Mouse (Mus musculus): Measurements from ENCODE around the gene Dcp1b.

Gene Dcp1b

DNA sequence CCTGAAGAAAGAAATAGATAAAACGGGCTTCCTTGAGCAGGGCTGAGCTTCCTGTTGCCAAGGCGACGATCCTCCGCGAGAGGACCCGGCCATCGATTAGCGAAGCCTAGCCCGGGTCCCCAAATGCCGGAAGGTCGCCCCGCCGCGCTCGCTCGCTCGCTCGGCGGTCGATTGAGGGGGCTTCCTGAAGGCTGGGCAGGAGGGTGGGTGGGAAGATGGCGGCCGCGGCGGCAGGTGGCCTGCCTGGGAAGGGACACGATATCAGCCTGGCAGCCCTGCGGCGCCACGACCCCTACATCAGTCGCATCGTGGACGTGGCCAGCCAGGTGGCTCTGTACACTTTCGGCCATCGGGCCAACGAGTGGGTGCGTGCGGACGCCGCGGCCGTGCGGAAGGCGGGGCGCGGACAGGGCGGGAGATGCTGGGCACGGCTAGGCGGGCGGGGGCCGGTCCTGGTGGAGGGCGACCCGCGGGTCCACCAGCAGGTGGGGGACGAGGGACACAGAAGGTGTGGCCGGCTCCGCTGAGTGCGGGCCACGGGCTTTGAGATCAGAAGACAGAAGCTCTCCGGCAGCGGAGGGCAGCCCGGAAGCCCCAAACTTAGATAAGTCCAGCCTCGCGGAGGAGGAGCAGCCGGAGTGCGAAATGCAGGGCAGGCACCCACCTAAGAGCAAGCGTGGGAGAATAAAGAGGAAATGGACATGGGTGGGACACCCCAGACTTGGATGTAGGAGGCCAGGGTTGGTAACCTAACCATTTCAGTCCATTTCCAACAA lies at the start of gene Dcp1b:
TSS of gene Dcp1b (plus strand) at position 176 of the 776 bp plus-strand sequence.
- DNase-seq: peak; percentile 86

- no peak for DNase-seq
These were observed 48.1 kb upstream of the Dcp1b start for GRCm38 (mm10) chr6:119126991-119127390.

GRCm38 (mm10) chr6:119128076-119128475 lies 47.0 kb upstream of the Dcp1b start:
- DNase-seq: no peak

DNA sequence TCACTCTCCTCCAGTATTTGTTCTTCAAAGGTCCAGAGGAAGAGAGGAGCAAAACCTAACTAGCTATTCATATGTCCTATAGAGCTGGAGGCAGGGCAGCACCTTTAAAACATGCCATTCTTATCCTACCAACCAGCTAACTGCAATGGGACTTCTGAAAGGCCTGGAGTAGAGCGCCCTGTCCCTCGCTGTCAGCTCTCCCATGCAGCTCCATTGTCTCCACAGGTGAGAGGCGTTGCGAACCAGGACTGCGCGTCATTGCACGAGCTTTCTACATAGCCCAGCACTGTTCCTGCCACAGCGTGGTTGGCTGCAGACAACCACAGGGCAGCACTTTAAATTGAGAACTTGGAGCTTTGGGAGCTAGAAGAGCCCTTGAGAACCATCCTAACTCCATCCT lies 46.5 kb upstream of the Dcp1b start:
- no peak for DNase-seq

DNA sequence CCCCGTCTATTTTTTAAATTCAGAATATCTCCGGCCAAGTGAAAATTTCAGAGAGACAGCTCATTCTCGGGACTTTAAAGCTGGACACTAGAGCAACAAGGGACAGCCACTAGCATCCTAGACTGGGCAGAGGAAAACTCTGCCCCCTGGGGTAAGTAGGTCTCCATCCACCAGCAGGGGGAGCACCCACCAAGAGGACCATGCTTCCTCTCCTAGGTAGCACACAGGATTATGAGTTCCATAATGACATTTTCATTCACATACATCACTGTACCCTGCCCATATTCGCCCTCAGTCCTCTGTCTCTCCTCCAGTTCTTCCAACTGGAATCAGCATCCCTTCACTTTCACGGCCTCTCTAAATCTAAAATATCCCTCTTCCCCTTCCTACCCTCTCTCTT lies 45.4 kb upstream of the Dcp1b start:
- peak; percentile 82 for DNase-seq

GRCm38 (mm10) chr6:119132111-119132735 lies 42.8 kb upstream of the Dcp1b start:
- DNase-seq: no peak

DNA sequence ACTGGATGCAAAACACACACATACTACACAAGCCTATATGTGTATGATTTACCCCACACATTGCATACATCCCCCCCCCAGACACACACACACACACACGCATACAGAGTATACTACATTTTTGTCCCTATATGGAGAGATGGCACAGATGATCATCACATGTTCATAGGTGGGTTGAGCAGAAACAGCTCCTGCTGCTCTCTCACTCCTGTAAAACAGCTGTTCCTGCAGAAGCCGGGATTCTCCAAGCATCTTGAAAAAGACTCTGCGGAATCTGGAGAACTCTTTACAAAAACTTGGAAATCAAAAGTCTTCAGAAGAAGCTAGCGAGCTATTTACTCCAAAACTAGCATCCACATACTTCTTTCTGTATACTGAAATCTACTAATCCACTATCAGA lies 42.2 kb upstream of the Dcp1b start:
- DNase-seq: no peak

DNA sequence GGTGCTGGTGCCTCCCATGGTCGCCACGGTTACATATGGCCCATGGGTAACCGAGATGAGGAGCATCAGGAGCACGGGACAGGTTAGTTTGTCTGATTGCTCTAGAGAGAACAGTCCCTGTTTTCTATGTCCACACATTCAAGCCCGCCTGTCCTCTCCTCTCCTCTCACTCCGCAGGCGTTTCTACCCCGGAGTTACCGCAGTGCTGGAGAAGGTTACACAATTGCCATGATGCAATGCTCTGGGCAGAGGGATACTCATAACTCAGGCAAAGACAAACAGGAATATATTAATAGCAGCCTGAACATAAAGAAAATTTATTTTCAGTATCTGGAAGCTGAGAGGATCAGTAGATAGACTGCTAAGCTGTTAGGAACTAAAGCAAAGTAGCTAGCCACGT lies 37.3 kb upstream of the Dcp1b start:
- DNase-seq: peak; percentile 44

- no peak for DNase-seq
These were observed 35.5 kb upstream of the Dcp1b start for GRCm38 (mm10) chr6:119139561-119139960.

- no peak for DNase-seq
These were observed 29.9 kb upstream of the Dcp1b start for GRCm38 (mm10) chr6:119145109-119145508.

GRCm38 (mm10) chr6:119165677-119166076 lies 9.4 kb upstream of the Dcp1b start:
- DNase-seq: no peak

DNA sequence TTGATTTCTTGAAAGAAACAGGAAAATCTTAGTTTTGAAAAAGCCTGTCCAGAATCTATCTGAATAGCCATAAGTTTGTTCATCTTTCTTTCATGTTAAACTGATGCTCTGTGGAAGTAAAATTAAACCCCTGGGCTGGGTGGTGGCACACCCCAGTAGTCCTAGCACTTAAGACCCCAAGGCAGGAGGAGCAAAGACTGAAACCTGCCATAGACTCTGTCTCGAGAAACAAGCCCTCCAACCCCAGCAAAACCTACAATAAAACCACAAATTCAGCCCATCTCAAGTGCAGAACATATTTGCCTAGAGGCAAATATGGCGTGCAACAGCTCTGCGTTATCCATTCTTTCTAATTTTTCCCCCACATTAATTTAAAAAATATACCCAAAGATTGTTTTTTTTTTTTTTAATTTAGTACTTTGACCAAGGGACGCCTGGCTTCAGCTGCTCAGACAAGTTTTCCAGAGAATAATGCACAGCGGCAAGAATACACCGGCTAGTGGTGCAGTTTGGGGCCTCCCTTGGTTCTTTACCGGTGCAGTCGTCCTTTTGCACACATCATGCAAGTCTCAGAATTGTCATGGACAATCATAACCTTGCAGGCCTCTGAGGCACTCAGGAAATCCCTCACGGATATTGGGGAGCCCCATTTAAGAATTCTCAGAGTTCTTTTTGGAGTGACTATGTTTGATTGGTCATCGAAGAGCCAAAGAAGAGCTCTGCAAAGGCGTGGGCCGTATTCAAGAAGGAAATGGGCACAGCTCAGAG lies 562 bp upstream of the Dcp1b start:
- DNase-seq: no peak

DNA sequence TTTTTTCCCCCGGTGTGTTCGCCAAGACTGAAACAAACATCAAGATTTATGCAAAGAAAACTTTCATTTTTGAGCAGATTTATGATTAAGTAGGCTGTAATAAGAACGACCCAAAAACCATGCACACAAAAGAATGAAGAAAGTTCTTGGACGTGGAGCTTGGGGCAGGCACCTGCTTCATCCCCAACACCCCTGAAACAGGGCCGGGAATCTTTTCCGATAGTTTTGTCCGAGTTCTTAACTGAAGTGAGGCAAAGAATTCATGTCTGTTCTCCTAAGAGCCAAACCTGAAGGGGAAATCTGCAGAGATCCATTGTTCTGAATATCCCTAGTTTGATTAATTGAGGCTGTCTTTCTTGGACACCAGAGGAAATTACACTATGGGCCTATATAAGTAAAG lies 1.1 kb downstream of the Dcp1b start:
- DNase-seq: no peak

DNA sequence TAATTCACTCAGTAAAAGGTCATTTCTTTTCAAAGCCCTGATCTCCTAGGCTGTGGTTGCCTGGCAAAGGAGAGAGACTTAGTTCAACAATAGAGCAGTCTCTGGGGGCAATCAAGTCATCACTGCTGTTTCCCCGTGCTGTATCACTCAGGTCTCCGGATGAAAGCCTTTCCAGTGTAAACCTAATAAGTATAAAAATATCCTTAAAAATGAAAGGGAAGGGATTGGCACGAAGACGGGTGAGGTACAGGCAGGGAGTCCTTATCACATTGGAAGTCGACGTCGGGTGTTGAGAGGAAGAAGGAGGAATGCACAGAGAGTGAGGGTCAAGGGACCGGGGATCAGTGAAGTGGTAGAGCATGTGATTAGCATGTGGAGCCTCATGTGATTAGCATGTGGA lies 2.0 kb downstream of the Dcp1b start:
- no peak for DNase-seq

GRCm38 (mm10) chr6:119180188-119180587 lies 5.1 kb downstream of the Dcp1b start:
- no peak for DNase-seq

- DNase-seq: no peak
These were observed 7.2 kb downstream of the Dcp1b start for GRCm38 (mm10) chr6:119182211-119182610.

GRCm38 (mm10) chr6:119183781-119184180 lies 8.7 kb downstream of the Dcp1b start:
- DNase-seq: no peak

- peak; percentile 21 for DNase-seq
These were observed 11.6 kb downstream of the Dcp1b start for GRCm38 (mm10) chr6:119186658-119187057.

- no peak for DNase-seq
These were observed 12.6 kb downstream of the Dcp1b start for GRCm38 (mm10) chr6:119187631-119188030.

DNA sequence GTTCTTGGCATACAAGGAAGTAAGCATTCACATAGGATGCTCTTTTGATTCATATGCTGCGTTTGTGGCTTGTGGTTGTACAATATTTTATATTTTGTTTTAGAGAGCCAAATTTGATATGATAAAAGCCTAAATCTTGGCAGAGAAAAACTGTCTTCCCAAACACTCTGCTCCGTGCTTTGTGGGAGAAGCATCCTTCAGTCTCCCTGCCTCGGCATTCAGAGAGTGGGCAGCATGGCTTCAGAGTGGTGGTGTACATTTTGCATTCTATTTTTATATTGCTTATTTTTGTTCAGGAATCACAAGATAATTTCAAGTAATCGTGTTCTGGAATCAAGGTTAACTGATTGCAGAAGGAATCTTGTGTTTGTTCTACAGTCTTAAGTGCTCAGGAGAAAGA lies 16.4 kb downstream of the Dcp1b start:
- DNase-seq: no peak

GRCm38 (mm10) chr6:119193571-119194154 lies 18.6 kb downstream of the Dcp1b start:
- no peak for DNase-seq

GRCm38 (mm10) chr6:119194161-119194560 lies 19.1 kb downstream of the Dcp1b start:
- no peak for DNase-seq

DNA sequence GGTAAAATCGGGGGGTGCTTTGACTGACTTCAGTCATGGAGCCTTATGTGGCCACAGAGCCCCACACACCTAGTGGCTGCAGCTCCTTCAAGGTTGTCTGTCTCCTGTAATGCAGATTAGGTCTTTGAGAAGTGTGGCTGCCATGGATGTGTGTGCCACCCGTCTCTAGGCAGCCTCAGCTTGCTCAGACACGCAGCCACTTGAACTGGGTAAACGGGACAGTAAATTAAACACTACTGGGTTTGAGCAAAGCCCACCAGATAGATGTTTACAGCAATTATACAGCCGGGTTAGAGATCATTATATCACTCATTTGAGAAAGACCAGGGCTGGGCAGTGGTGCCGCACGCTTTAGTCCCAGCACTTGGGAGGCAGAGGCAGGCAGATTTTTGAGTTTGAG lies 19.5 kb downstream of the Dcp1b start:
- DNase-seq: no peak

Measured in lung, postnatal 14 days (tissue).